Mouse (Mus musculus) limb, embryonic 12.5 days (tissue): ENCODE measurements around the gene Fbp2. TPM values are rescaled to one million over a fixed set of nuclear protein-coding genes. Genes with fewer than 3 reads are reported as not detected.
"Not testable (repeated sequence)": the region's sequence is repeated elsewhere in the genome, so short reads cannot be mapped to it uniquely, and the experiment has no call there.

Experiments
- ATAC-seq: fragments of 200-750 bp; cut with Nextera tagmentation; 2 replicates; pipeline ENCODE4 v1.8.0; 2017; ENCODE audit warnings: low read depth, moderate TSS enrichment; ENCODE audit not compliant: insufficient number of reproducible peaks, insufficient read depth, low FRiP score, low TSS enrichment
- H3K27ac ChIP-seq: fragments of 300-500 bp; sonication (generic); 2 replicates; pipeline ENCODE4 v1.5.1; 2016; ENCODE audit warnings: mild to moderate bottlenecking, moderate library complexity
- H3K27me3 ChIP-seq: fragments of 300-500 bp; sonication (generic); 2 replicates; pipeline ENCODE4 v1.6.1; 2016; ENCODE audit warnings: mild to moderate bottlenecking, moderate library complexity
- H3K36me3 ChIP-seq: fragments of 300-500 bp; sonication (generic); 2 replicates; pipeline ENCODE4 v1.6.1; 2016; ENCODE audit warnings: mild to moderate bottlenecking, moderate library complexity
- H3K4me1 ChIP-seq: fragments of 300-500 bp; sonication (generic); replicated peaks from 2 replicates; pipeline ENCODE4 v1.6.1; 2016
- H3K4me2 ChIP-seq: fragments of 300-500 bp; sonication (generic); 2 replicates; pipeline ENCODE4 v1.6.1; 2016; ENCODE audit warnings: mild to moderate bottlenecking, moderate library complexity
- H3K4me3 ChIP-seq: fragments of 300-500 bp; sonication (generic); replicated peaks from 2 replicates; pipeline ENCODE4 v1.5.1; 2016; ENCODE audit warnings: mild to moderate bottlenecking
- H3K9ac ChIP-seq: fragments of 300-500 bp; sonication (generic); replicated peaks from 2 replicates; pipeline ENCODE4 v1.6.1; 2016; ENCODE audit warnings: mild to moderate bottlenecking, moderate library complexity
- H3K9me3 ChIP-seq: fragments of 300-500 bp; sonication (generic); 2 replicates; pipeline ENCODE4 v1.6.1; 2016; ENCODE audit warnings: mild to moderate bottlenecking, moderate library complexity
- WGBS: fragments of 180-500 bp; shearing (Covaris S2); methylation state at CpG from one replicate; pipeline ENCODE4 v1.1.7; 2016; 5-methylcytosine and 5-hydroxymethylcytosine counted together
- polyA plus RNA-seq: library from polyadenylated mRNA; unstranded; fragments of >200 nt; fragmentation: Nextera tagmentation; extraction: Ambion mirVana; gene quantifications from 2 replicates; pipeline ENCODE4 v1.2.1, GENCODE M21; 2016

The Fbp2 gene
- polyA plus RNA-seq, 1 experiment from 2014 or later, result 1.1 TPM

- ATAC-seq, result no peak
- peaks cover 34% of the 10 kb centered on the region for H3K4me1 ChIP-seq
- no peak overlapping the region for H3K27ac ChIP-seq
- no peak overlapping the region for H3K4me2 ChIP-seq
- no peaks in the 10 kb centered on the region for H3K9me3 ChIP-seq
- H3K36me3 ChIP-seq, result no peaks in the 10 kb centered on the region
- H3K27me3 ChIP-seq, result no peaks in the 10 kb centered on the region
- no peak overlapping the region for H3K4me3 ChIP-seq
- WGBS, result 92% methylated on average over 3 of the region's 3 CpGs
- H3K9ac ChIP-seq, result no peak overlapping the region
These were observed 4.7 kb upstream of the Fbp2 start for GRCm38 (mm10) chr13:62862875-62863274.

DNA sequence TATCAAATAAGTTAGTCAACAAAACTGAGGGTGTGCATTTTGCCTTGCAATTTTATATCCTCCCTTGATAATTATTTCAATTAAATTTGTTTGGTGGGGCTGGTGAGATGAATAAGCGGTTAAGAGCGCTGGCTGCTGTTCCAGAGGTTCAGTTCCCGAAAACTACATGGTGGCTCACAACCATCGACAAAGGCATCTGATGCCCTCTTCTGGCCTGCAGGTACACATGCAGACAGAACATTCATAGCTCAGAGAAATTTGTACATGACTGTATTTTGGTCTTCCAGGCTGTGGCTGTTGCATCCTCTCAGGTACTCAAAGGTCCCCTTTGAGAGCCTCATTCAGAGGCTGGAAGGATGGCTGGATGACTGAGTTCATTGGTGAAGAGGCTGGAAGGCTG, 1.8 kb upstream of the Fbp2 start:
- no peak overlapping the region for H3K4me3 ChIP-seq
- H3K9me3 ChIP-seq, result no peaks in the 10 kb centered on the region
- H3K36me3 ChIP-seq, result no peaks in the 10 kb centered on the region
- 87% methylated on average over 4 of the region's 4 CpGs for WGBS
- no peak overlapping the region for H3K27ac ChIP-seq
- H3K9ac ChIP-seq, result no peak overlapping the region
- H3K4me1 ChIP-seq, result peaks cover 19% of the 10 kb centered on the region
- no peak for ATAC-seq
- H3K27me3 ChIP-seq, result no peaks in the 10 kb centered on the region
- H3K4me2 ChIP-seq, result no peak overlapping the region

GRCm38 (mm10) chr13:62859251-62859650, 1.0 kb upstream of the Fbp2 start:
- WGBS, result 91% methylated on average over 10 of the region's 10 CpGs
- not testable (repeated sequence) for H3K9ac ChIP-seq, H3K4me3 ChIP-seq, ATAC-seq, H3K27ac ChIP-seq, H3K36me3 ChIP-seq, H3K27me3 ChIP-seq, H3K9me3 ChIP-seq, H3K4me2 ChIP-seq
- H3K4me1 ChIP-seq, result peaks cover 12% of the 10 kb centered on the region

GRCm38 (mm10) chr13:62856850-62857249, 1.4 kb downstream of the Fbp2 start:
- no peak overlapping the region for H3K9ac ChIP-seq
- no peaks in the 10 kb centered on the region for H3K9me3 ChIP-seq
- H3K36me3 ChIP-seq, result no peaks in the 10 kb centered on the region
- no peak overlapping the region for H3K27ac ChIP-seq
- no peak for ATAC-seq
- no peak overlapping the region for H3K4me3 ChIP-seq
- no peaks in the 10 kb centered on the region for H3K27me3 ChIP-seq
- WGBS, result 89% methylated on average over 14 of the region's 14 CpGs
- H3K4me2 ChIP-seq, result no peak overlapping the region
- H3K4me1 ChIP-seq, result peaks cover 5% of the 10 kb centered on the region; the same call in 1 of the 2 replicates

GRCm38 (mm10) chr13:62856305-62856675, 1.9 kb downstream of the Fbp2 start:
- Histone ChIP-seq H3K4me3 (peak overlapping the region; percentile 28), H3K27me3 (no peaks in the 10 kb centered on the region), H3K4me2 (peak overlapping the region; percentile 56), H3K36me3 (no peaks in the 10 kb centered on the region), H3K9me3 (no peaks in the 10 kb centered on the region), H3K9ac (no peak overlapping the region), H3K4me1 (peaks cover 5% of the 10 kb centered on the region; the same call in 1 of the 2 replicates), H3K27ac (no peak overlapping the region)
- WGBS, result 5% methylated on average over 5 of the region's 5 CpGs
- ATAC-seq, result peak; percentile 85

- no peak for ATAC-seq
- WGBS, result 33% methylated on average over 25 of the region's 25 CpGs
- Histone ChIP-seq H3K9me3 (no peaks in the 10 kb centered on the region), H3K27me3 (no peaks in the 10 kb centered on the region), H3K36me3 (no peaks in the 10 kb centered on the region), H3K27ac (no peak overlapping the region), H3K4me3 (peak overlapping the region; percentile 28), H3K4me1 (peaks cover 5% of the 10 kb centered on the region; the same call in 1 of the 2 replicates), H3K4me2 (peak overlapping the region; percentile 56), H3K9ac (no peak overlapping the region)
These were observed 2.6 kb downstream of the Fbp2 start for GRCm38 (mm10) chr13:62855396-62856304.

GRCm38 (mm10) chr13:62854666-62855065, 3.6 kb downstream of the Fbp2 start:
- no peak for ATAC-seq
- no peak overlapping the region for H3K4me3 ChIP-seq
- peaks cover 5% of the 10 kb centered on the region; the same call in 1 of the 2 replicates for H3K4me1 ChIP-seq
- H3K36me3 ChIP-seq, result no peaks in the 10 kb centered on the region
- no peak overlapping the region for H3K27ac ChIP-seq
- H3K9me3 ChIP-seq, result no peaks in the 10 kb centered on the region
- H3K4me2 ChIP-seq, result no peak overlapping the region
- H3K9ac ChIP-seq, result no peak overlapping the region
- H3K27me3 ChIP-seq, result no peaks in the 10 kb centered on the region
- 11% methylated on average over 15 of the region's 15 CpGs for WGBS

DNA sequence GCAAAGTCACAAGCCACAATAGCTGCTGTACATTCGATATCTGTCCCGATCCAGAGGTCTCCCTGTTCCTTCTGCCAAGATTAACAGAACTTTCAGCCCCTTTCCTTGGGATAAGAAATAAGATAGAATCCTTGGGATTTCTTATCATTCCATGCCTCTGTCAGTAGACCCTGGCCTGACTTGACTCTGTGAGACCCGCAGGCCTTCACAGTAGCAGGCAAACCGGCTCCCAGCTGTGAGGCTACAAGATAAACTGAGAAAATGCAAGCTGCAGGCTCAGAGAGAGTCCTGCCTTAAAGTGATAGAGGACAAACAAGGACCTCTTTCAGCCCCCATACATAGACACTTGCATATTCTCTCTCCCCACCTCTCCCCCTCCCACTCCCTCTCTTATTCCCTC, 24.9 kb downstream of the Fbp2 start:
- 46% methylated on average over 4 of the region's 4 CpGs for WGBS
- Histone ChIP-seq H3K27me3 (no peaks in the 10 kb centered on the region), H3K9me3 (no peaks in the 10 kb centered on the region), H3K4me3 (no peak overlapping the region), H3K9ac (no peak overlapping the region), H3K4me1 (no peaks in the 10 kb centered on the region), H3K27ac (no peak overlapping the region), H3K4me2 (no peak overlapping the region), H3K36me3 (no peaks in the 10 kb centered on the region)
- no peak for ATAC-seq

DNA sequence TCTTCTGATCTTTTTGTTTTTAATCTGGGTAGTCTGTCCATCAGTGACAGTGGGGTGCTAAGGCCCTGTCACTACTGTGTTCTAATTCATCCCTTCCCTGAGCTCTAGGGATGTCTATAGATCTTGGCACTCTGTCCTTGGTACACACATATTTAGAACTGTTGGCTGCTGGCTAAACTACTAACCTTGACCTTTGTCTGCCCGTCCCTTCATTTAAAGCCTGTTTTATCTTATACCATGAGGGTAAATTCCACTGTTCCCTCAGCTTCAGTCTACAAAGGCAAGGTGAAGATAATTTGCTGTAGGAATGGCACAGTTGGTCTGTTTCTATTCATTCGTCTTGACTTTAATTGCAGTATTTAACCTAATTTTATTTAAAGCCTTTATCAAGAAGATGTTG, 26.0 kb downstream of the Fbp2 start:
- Histone ChIP-seq H3K4me3 (no peak overlapping the region), H3K9ac (no peak overlapping the region), H3K4me1 (no peaks in the 10 kb centered on the region), H3K27me3 (no peaks in the 10 kb centered on the region), H3K9me3 (no peaks in the 10 kb centered on the region), H3K4me2 (no peak overlapping the region), H3K27ac (no peak overlapping the region), H3K36me3 (no peaks in the 10 kb centered on the region)
- 77% methylated on average over 2 of the region's 2 CpGs for WGBS
- ATAC-seq, result no peak

DNA sequence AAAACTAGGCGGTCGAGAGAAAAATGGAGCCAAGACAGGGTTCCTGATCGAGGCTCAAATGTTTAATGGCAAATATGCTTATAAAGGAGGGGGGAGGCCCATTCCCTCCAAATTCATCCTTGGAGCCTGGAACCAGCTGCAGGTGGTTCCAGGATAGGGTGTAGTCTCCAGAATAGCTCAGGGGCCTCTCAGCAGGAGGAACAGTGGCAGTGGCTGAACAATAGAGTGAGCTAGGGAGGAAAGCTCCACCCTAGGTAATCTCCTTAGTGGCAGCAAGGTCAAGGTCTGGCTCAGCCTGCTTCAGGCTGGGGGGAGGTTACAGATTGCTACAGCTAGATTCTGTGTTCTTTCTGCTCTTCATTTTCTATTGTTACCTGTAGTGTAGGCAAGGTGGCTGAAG, 42.5 kb downstream of the Fbp2 start:
- not testable (repeated sequence) for H3K4me1 ChIP-seq, H3K4me2 ChIP-seq, ATAC-seq, H3K27ac ChIP-seq, H3K9ac ChIP-seq, H3K9me3 ChIP-seq, H3K36me3 ChIP-seq, H3K4me3 ChIP-seq, H3K27me3 ChIP-seq
- WGBS, result 91% methylated on average over 3 of the region's 3 CpGs

DNA sequence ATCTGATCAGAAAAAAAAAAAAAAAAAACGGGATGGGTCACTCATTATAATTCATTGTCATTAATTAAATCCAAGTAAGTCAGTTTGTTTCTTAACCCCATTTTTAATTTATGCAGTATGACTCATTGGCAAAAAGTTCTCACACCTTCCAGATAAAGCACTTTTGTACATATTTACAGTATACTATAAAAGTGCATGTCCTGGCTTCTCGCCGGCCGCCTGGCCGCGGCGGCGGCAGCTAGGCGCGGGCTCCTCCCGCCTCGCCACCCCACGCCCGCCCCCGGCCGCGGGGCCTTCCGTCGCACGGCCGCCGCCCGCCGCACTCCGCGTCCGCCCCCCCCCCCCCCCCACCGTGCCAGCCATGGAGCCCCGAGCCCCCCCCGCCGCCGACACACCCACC, 45.5 kb downstream of the Fbp2 start:
- Histone ChIP-seq H3K9ac (peak overlapping the region; percentile 48; the same call in 1 of the 2 replicates), H3K4me2 (peak overlapping the region; percentile 60)
- no peak for ATAC-seq

GRCm38 (mm10) chr13:62807981-62808380, 50.2 kb downstream of the Fbp2 start:
- not testable (repeated sequence) for H3K4me3 ChIP-seq, H3K36me3 ChIP-seq, ATAC-seq, H3K4me2 ChIP-seq, H3K27me3 ChIP-seq, H3K9ac ChIP-seq, H3K27ac ChIP-seq, H3K4me1 ChIP-seq, H3K9me3 ChIP-seq
- 90% methylated on average over 6 of the region's 6 CpGs for WGBS

More for the DNA sequence above, 45.5 kb downstream of the Fbp2 start:
- H3K36me3 ChIP-seq, result no peaks in the 10 kb centered on the region
- peak overlapping the region; percentile 40 for H3K4me3 ChIP-seq
- no peaks in the 10 kb centered on the region for H3K27me3 ChIP-seq
- H3K27ac ChIP-seq, result no peak overlapping the region
- H3K9me3 ChIP-seq, result peaks cover 3% of the 10 kb centered on the region; the same call in 1 of the 2 replicates
- H3K4me1 ChIP-seq, result no peaks in the 10 kb centered on the region
- 3% methylated on average over 32 of the region's 32 CpGs for WGBS
